Mouse (Mus musculus) myocyte (in vitro differentiated cells): ENCODE measurements around the gene Parvb. TPM values are rescaled to one million over a fixed set of nuclear protein-coding genes. Genes with fewer than 3 reads are reported as not detected.

Source experiments
- H3K27me3 ChIP-seq: one replicate; pipeline ENCODE4 v1.6.1; 2011; ENCODE audit not compliant: control insufficient read depth, insufficient read depth, insufficient read length
- H3K36me3 ChIP-seq: one replicate; pipeline ENCODE4 v1.6.1; 2011; ENCODE audit not compliant: control insufficient read depth, insufficient read depth
- H3K4me2 ChIP-seq: one replicate; pipeline ENCODE4 v1.6.1; 2011; ENCODE audit warnings: low read depth, control low read depth
- H3K4me3 ChIP-seq: one replicate; pipeline ENCODE4 v1.5.1; 2011; ENCODE audit warnings: mild to moderate bottlenecking, control low read depth, moderate library complexity
- H3K79me2 ChIP-seq: one replicate; pipeline ENCODE4 v1.6.1; 2011; ENCODE audit not compliant: control insufficient read depth, insufficient read depth
- H3ac ChIP-seq: one replicate; pipeline ENCODE4 v1.6.1; 2011; ENCODE audit not compliant: control insufficient read depth, insufficient read length
- CEBPB ChIP-seq: IDR thresholded peaks from 2 replicates; pipeline ENCODE4 v1.6.1; 2011; ENCODE audit warnings: mild to moderate bottlenecking, moderate library complexity; ENCODE audit not compliant: poor library complexity, insufficient read depth, severe bottlenecking
- E2F4 ChIP-seq: IDR thresholded peaks from one replicate; pipeline ENCODE4 v1.6.1; 2011; ENCODE audit warnings: mild to moderate bottlenecking, control low read depth, moderate library complexity; ENCODE audit not compliant: insufficient read depth
- MAX ChIP-seq: IDR thresholded peaks from one replicate; pipeline ENCODE4 v1.6.1; 2011; ENCODE audit warnings: low read depth, mild to moderate bottlenecking, control low read depth
- MYOD1 ChIP-seq, 3 experiments: IDR thresholded peaks; one replicate each; pipeline ENCODE4 v1.6.1; 2011; ENCODE audit warnings: control low read depth in 2 of 3, low read depth in 2 of 3, mild to moderate bottlenecking in 2 of 3, moderate library complexity in 1 of 3; ENCODE audit not compliant: insufficient read length in 2 of 3, control insufficient read depth in 1 of 3
- MYOG ChIP-seq, 3 experiments: IDR thresholded peaks; one replicate each; pipeline ENCODE4 v1.6.1; 2011; ENCODE audit warnings: control low read depth in 2 of 3, low read depth in 2 of 3, mild to moderate bottlenecking in 2 of 3; ENCODE audit not compliant: insufficient read length in 2 of 3, control insufficient read depth in 1 of 3, insufficient read depth in 1 of 3
- POLR2A ChIP-seq: IDR thresholded peaks from one replicate; pipeline ENCODE4 v1.6.1; 2011; ENCODE audit warnings: low read depth, mild to moderate bottlenecking, control low read depth, moderate library complexity; ENCODE audit not compliant: insufficient read length
- POLR2AphosphoS2 ChIP-seq: IDR thresholded peaks from one replicate; pipeline ENCODE4 v1.6.1; 2011; ENCODE audit warnings: low read depth, control low read depth; ENCODE audit not compliant: insufficient read length
- REST ChIP-seq: IDR thresholded peaks from one replicate; pipeline ENCODE4 v1.6.1; 2011; ENCODE audit warnings: mild to moderate bottlenecking, control low read depth, moderate library complexity; ENCODE audit not compliant: insufficient read depth, insufficient read length
- SRF ChIP-seq: IDR thresholded peaks from one replicate; pipeline ENCODE4 v1.6.1; 2011; ENCODE audit warnings: low read depth; ENCODE audit not compliant: control insufficient read depth, insufficient read length
- TCF12 ChIP-seq: IDR thresholded peaks from one replicate; pipeline ENCODE4 v1.6.1; 2011; ENCODE audit warnings: mild to moderate bottlenecking, control low read depth; ENCODE audit not compliant: poor library complexity, insufficient read depth, severe bottlenecking
- TCF3 ChIP-seq: IDR thresholded peaks from one replicate; pipeline ENCODE4 v1.6.1; 2011; ENCODE audit warnings: low read depth, control low read depth; ENCODE audit not compliant: insufficient read length
- USF1 ChIP-seq: IDR thresholded peaks from one replicate; pipeline ENCODE4 v1.6.1; 2011; ENCODE audit warnings: low read depth, mild to moderate bottlenecking, control low read depth, moderate library complexity
- polyA plus RNA-seq: library from polyadenylated mRNA; unstranded; fragments of >200 nt; fragmentation: generic; extraction: Trizol; gene quantifications from one replicate; pipeline ENCODE4 v1.2.1, GENCODE M21; 2012; ENCODE audit warnings: missing spikeins

Parvb gene
- 86.2 TPM for polyA plus RNA-seq

GRCm38 (mm10) chr15:84231721-84232561 is at the start of gene Parvb:
Gene Parvb, plus strand, starts transcription at chr15:84232043.
- Histone ChIP-seq H3K27me3 (no peaks in the 10 kb centered on the region), H3K36me3 (no peaks in the 10 kb centered on the region), H3K79me2 (peaks cover 40% of the 10 kb centered on the region), H3K4me3 (peak within 1 kb of the TSS; percentile 79), H3ac (peak within 1 kb of the TSS; percentile 66), H3K4me2 (peak within 1 kb of the TSS; percentile 97)
- TF ChIP-seq MYOG (IDR thresholded peaks at IDR 0.05; ENCODE audit: control insufficient read depth in 1 of 3, insufficient read depth in 1 of 3, insufficient read length in 2 of 3, low read depth in 2 of 3) (peak in 2 of 3 experiments; percentile 37 to 38), POLR2AphosphoS2 (peak; percentile 28), POLR2A (no peak), TCF12 (no peak), SRF (peak; percentile 39), REST (no peak), MYOD1 (IDR thresholded peaks at IDR 0.05; ENCODE audit: control insufficient read depth in 1 of 3, insufficient read length in 2 of 3, low read depth in 2 of 3) (no peak)

GRCm38 (mm10) chr15:84183967-84184366 is 47.9 kb upstream of the Parvb start:
- no peaks in the 10 kb centered on the region for H3K36me3 ChIP-seq
- no peak overlapping the region for H3K4me2 ChIP-seq
- H3K79me2 ChIP-seq = no peaks in the 10 kb centered on the region
- peaks cover 55% of the 10 kb centered on the region for H3K27me3 ChIP-seq
- H3K4me3 ChIP-seq = no peak overlapping the region
- no peak overlapping the region for H3ac ChIP-seq
- TF ChIP-seq MYOG (IDR thresholded peaks at IDR 0.05; ENCODE audit: control insufficient read depth in 1 of 3, insufficient read depth in 1 of 3, insufficient read length in 2 of 3, low read depth in 2 of 3) (peak in 1 of 3 experiments; percentile 5), MAX (no peak), POLR2AphosphoS2 (no peak)

- Histone ChIP-seq H3ac (no peak overlapping the region), H3K27me3 (peaks cover 36% of the 10 kb centered on the region), H3K4me2 (no peak overlapping the region), H3K36me3 (no peaks in the 10 kb centered on the region), H3K4me3 (no peak overlapping the region), H3K79me2 (no peaks in the 10 kb centered on the region)
- TF ChIP-seq MYOG (IDR thresholded peaks at IDR 0.05; ENCODE audit: control insufficient read depth in 1 of 3, insufficient read depth in 1 of 3, insufficient read length in 2 of 3, low read depth in 2 of 3) = peak in 1 of 3 experiments; percentile 25
- TF ChIP-seq SRF = no peak
Measured at GRCm38 (mm10) chr15:84186196-84186595, 45.6 kb upstream of the Parvb start.

GRCm38 (mm10) chr15:84188887-84189530 is 42.8 kb upstream of the Parvb start:
- TF ChIP-seq MYOD1 (IDR thresholded peaks at IDR 0.05; ENCODE audit: control insufficient read depth in 1 of 3, insufficient read length in 2 of 3, low read depth in 2 of 3) (no peak), MYOG (IDR thresholded peaks at IDR 0.05; ENCODE audit: control insufficient read depth in 1 of 3, insufficient read depth in 1 of 3, insufficient read length in 2 of 3, low read depth in 2 of 3) (no peak), CEBPB (no peak), REST (no peak), TCF12 (no peak)
- Histone ChIP-seq H3K4me2 (no peak overlapping the region), H3K27me3 (peaks cover 23% of the 10 kb centered on the region), H3ac (no peak overlapping the region), H3K4me3 (no peak overlapping the region), H3K79me2 (peaks cover 17% of the 10 kb centered on the region), H3K36me3 (no peaks in the 10 kb centered on the region)

GRCm38 (mm10) chr15:84189881-84190280 is 42.0 kb upstream of the Parvb start:
- Histone ChIP-seq H3ac (no peak overlapping the region), H3K27me3 (peaks cover 17% of the 10 kb centered on the region), H3K36me3 (no peaks in the 10 kb centered on the region), H3K4me3 (no peak overlapping the region), H3K4me2 (no peak overlapping the region), H3K79me2 (peaks cover 18% of the 10 kb centered on the region)
- TF ChIP-seq USF1 (no peak), MAX (no peak), POLR2AphosphoS2 (no peak), MYOG (IDR thresholded peaks at IDR 0.05; ENCODE audit: control insufficient read depth in 1 of 3, insufficient read depth in 1 of 3, insufficient read length in 2 of 3, low read depth in 2 of 3) (no peak), REST (no peak), E2F4 (no peak), TCF3 (no peak), MYOD1 (IDR thresholded peaks at IDR 0.05; ENCODE audit: control insufficient read depth in 1 of 3, insufficient read length in 2 of 3, low read depth in 2 of 3) (no peak), TCF12 (no peak), CEBPB (no peak), POLR2A (no peak), SRF (no peak)
